Mouse (Mus musculus) R1 (cell line): ENCODE data around the gene Jmjd1c.

Experiments used
- DNase-seq: peaks from one replicate; pipeline ENCODE4 v3.0.0-alpha.2; 2018; ENCODE audit warnings: low read depth, low spot score

The Jmjd1c gene

DNA sequence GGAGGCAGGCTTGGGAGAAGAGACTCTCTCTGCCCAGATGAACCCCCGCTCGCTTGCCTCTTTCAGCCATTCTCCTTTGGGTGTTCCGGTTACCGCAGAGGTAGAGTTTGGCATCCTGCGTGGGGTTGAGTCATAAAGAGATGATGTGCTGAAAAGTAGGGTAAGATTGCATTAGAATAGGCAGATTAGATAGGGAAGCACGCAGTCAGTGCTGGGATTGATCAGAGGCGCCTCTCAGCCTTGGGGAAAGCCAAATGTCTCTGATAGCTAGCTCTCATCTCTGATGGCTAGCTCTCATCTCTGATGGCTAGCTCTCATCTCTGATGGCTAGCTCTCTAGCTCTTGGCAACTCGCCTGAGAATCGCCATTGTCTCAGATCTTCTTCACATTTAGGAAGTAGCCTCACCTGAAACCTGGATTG, 4.9 kb downstream of the Jmjd1c start:
- DNase-seq, result peak; percentile 87

DNA sequence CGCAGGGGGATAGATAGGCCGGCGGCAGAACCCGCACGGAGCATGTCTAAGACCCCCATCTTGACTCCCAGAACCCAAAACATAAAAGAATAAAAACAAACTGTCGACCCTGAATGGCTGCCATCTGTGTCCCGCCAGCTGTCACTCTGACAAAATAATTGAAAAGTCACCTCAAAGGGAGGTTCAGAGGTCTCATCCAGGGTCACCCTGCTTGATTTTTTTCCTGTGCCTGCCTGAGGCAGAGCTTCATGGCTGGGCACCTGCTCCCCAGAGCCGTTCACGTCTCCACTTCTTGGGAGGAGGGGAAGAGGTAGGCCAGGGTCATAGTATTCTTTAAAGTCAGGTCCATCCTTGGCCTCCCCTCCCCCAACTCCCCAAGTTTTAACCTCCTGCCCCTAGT, 8.6 kb downstream of the Jmjd1c start:
- no peak for DNase-seq

DNA sequence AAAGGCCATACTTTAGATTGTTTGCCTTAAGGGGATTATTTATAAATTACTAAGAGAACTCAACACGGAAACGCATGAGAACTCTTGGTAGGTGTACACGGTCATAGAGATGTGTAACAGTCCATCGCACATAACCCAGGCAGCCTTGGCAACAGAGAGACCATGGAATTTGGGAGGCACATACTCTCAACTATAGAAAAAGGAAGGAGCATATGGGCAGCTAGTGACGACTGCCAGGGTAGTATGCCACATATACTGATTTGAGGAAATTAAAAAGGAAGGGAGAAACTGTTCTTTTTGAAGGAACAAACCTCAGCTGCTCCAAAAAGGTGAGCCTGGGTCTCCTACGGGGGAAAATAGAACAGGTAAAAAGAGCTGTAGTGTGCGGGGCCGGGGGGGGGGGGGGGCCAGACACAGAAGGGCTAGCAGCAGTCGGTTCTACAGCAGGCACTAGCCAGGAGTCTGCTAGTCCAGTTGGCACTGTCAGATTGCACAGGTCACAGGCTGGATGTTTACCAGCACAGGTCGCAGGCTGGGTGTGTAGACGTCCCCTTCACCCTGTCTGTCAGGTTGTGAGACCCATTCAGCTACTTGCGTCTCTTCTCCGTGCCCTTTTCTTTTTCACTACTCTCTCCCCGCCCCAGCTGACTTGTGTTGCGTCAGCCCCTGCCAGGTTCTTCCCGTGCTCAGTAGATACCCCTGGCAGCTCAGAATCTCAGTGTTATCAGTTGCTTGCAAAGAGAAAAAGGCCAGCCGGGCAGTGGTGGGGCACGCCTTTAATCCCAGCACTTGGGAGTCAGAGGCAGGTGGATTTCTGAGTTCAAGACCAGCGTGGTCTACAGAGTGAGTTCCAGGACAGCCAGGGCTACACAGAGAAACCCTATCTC, 9.6 kb downstream of the Jmjd1c start:
- DNase-seq, result no peak

DNA sequence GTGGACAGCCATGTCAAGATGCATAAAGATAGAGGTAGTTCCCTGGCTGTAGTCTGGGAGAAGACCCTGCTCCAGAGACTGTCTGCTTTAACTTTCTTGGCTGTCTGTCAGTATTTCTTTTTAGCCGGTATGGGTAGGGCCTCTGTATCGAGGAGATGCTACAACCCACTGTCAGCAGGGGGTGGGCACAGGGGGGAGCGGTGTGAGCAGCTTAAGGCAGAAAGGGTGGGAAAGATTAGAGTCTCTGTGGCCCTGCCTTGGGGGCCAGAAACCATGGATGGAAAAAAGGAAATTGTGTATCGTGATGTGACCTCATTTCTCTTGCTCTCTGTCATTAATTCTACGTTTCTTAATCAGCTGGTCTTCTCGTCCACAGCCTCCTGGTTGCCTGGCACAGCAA, 10.5 kb downstream of the Jmjd1c start:
- no peak for DNase-seq

- DNase-seq, result peak; percentile 94
Measured at GRCm38 (mm10) chr10:67107017-67107761, 11.3 kb downstream of the Jmjd1c start.

GRCm38 (mm10) chr10:67108096-67108495, 12.2 kb downstream of the Jmjd1c start:
- no peak for DNase-seq

DNA sequence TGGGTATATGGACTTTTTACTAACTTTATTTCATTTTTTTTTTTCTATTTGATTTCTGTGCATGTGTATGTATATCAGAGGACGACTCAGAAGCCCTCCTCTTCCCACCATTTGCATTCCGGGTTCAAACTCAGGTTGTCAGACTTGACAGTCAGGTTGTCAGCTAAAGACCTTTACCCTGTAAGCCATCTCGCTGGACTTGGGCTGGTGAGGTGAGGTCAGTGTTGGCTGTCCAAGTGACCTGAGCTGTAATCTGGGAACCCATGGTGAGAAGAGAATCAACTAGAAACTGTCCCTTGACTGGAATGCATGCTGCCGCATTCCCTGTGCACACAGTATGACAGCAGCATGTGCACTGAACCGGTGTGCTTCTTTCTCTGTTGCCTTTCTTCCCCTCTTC, 13.7 kb downstream of the Jmjd1c start:
- DNase-seq, result no peak

DNA sequence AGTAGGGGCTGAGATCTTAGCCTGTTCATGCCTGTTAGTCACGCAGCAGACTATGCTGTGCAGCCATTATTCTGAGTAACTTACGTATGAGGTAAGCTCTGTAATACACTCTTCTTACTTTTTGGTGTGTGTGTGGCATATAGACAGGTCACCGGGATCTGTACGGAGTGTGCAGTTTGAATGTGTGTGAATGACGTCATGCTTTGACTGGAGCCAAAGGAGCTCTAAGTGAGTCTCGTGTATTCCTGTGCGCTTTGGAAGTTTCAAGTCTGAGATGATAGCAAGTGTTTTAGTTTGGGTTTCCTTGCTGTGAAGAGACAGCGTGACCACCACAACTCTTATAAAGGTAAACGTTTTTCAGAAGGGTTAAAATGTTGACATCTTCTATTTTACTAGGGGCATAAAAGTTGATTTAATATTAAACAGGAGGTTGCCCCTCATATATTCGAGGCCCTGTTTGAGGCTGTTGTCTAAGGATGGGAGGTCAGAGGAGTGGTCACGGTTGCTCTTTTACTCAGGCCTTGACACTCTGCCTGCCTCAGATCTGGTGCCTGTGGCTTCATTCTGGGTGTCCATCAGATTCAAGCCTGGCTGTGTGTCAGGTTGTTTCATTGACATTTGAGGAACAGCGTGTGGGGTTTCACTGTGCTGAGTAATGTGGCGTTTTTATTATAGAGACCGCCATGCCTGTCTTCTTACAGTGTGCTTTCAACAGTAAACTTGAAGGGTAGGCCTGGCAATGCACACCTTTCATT, 15.3 kb downstream of the Jmjd1c start:
- no peak for DNase-seq

GRCm38 (mm10) chr10:67111799-67112177, 15.9 kb downstream of the Jmjd1c start:
- DNase-seq, result no peak

GRCm38 (mm10) chr10:67112967-67113366, 17.0 kb downstream of the Jmjd1c start:
- DNase-seq, result peak; percentile 1

GRCm38 (mm10) chr10:67113833-67114232, 17.9 kb downstream of the Jmjd1c start:
- no peak for DNase-seq

GRCm38 (mm10) chr10:67115115-67115514, 19.2 kb downstream of the Jmjd1c start:
- DNase-seq, result no peak

- DNase-seq, result no peak
Measured at GRCm38 (mm10) chr10:67115666-67116091, 19.8 kb downstream of the Jmjd1c start.

- DNase-seq, result no peak
Measured at GRCm38 (mm10) chr10:67116251-67116650, 20.3 kb downstream of the Jmjd1c start.

GRCm38 (mm10) chr10:67119291-67119690, 23.4 kb downstream of the Jmjd1c start:
- DNase-seq, result peak; percentile 77

DNA sequence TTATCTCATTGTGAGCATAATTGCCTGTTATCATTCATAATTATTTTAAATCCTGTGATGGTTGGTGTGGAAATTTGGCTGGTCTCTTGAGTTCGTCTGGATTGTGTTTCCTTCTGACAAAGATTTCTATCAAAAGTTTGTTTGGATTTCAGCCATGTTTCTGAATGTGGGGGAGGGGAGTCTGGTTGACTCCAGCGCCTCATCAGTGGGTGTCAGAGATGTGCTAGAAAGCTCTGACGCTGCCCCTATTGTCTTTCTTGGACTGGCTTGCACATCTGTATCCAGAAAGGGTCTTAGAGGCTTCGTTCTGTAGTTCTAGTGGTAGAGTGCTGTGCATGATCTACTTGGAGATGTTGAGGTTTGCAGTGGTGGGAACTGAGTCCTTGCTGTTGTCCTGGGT, 24.3 kb downstream of the Jmjd1c start:
- no peak for DNase-seq

GRCm38 (mm10) chr10:67120640-67121039, 24.7 kb downstream of the Jmjd1c start:
- no peak for DNase-seq

- DNase-seq, result no peak
Measured at GRCm38 (mm10) chr10:67123756-67124155, 27.8 kb downstream of the Jmjd1c start.

- DNase-seq, result no peak
Measured at GRCm38 (mm10) chr10:67124156-67124555, 28.2 kb downstream of the Jmjd1c start.

DNA sequence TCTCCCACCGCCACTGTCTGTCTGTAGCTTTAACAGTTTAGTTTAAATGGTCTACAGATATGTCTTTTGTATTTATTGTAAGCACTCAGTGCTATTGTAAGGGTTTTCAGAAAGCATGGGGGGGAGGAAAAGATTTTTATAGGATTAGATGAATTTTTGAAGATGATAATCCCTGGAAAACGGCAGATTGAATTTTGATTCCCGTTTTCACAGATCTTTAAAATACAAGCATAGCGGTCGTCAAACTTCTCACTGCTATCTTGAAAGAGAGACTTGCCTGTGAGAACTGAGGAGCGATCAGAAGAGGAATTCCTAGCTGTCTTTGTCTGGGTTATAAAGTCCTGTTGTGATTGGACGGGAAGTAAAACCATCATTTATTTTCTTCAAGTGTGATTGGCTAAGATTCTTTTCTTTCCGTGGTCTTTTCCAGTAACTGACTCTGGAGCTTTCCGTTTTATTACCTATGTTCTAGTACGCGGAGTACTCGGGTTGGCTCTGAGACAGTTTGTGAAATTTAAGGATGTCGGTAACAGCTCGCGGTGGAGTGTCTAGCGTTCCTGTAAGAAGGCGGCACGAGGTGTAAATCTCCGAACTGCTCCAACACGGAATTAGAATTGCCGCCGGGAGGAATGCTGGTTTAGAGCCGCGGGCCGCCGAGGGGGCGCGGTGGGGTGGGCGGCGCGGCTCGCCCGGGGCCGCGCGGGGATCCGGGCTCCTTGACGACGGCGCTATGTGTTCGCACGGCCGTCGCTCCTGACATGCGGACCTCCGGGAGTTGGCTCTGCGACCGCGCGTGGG, 30.3 kb downstream of the Jmjd1c start:
- peak; percentile 83 for DNase-seq
